ENCODE assay signal across 14 mouse cellular contexts in the genomic region with DNA sequence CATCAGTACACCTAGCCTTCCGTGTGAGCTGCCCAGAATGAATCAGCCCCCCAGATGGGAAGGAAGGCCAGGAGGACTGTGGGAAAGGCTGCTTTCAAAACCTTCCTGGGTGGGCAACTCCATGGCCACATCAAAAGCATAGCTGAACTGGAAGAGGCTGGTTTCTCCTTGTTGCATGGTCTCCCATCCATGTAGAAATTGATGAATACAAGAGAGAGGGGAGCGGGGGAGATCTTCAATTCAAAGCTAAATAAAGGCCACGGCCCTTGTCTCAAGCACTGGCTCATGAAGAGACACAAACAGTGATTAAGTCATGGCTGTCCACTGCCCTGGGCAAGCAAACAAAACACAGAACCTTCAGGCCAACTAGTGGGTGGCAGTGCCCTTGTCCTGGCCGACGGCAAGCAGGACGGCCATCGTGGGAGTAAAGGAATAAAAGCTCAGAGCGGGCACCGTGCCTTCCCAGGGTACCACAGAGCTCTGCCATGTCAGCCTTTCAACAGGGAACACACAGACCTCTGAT.
DNase-seq lines count a peak whose midpoint lies in the region; ATAC-seq and TF ChIP-seq lines count a peak whose summit lies in the region.
"Had no signal": no experiment of that assay in that cellular context is flagged by ENCODE, and none has a peak within 500 bp of the region (broad histone marks: within the 10 kb centered on the region; RNA-seq: fewer than 3 reads in every experiment).

No protein-coding gene starts in this region.

- no peak overlapping the region for H3K4me3 ChIP-seq in forebrain, postnatal 0 days (ENCODE audit: low read depth, low read length)
- H3K4me3 ChIP-seq in midbrain, embryonic 12.5 days: no peak overlapping the region
- H3K4me3 ChIP-seq: heart, embryonic 10.5 days; intestine, embryonic 15.5 days; lung, embryonic 15.5 days had no signal

- no peaks in the 10 kb centered on the region for H3K36me3 ChIP-seq in forebrain, postnatal 0 days (ENCODE audit: insufficient read depth)
- H3K36me3 ChIP-seq in midbrain, embryonic 12.5 days: peaks cover 16% of the 10 kb centered on the region
- H3K36me3 ChIP-seq: intestine, embryonic 15.5 days had no signal

- 22% methylated on average over 9 of the region's 9 CpGs for WGBS in forebrain, postnatal 0 days
- 39% methylated on average over 9 of the region's 9 CpGs for WGBS in midbrain, embryonic 12.5 days

- no peaks in the 10 kb centered on the region for H3K27me3 ChIP-seq in forebrain, postnatal 0 days (ENCODE audit: insufficient read depth, low read length)
- H3K27me3 ChIP-seq in midbrain, embryonic 12.5 days: no peaks in the 10 kb centered on the region
- H3K27me3 ChIP-seq: intestine, embryonic 15.5 days; lung, embryonic 15.5 days had no signal

- peak; percentile 63 for DNase-seq in embryo, embryonic 10.5 days (ENCODE audit: low spot score)
- no peak for DNase-seq in embryo, embryonic 10 days (ENCODE audit: low spot score)
- DNase-seq in Muller cell, postnatal 12 days (ENCODE audit: inconsistent ontology term): peak; percentile 91
- peak; percentile 63 for DNase-seq in forebrain, postnatal 0 days
- DNase-seq in heart, adult 18-20 months: no peak
- no peak for DNase-seq in MN1 (ENCODE audit: low spot score)
- DNase-seq in yolk sac, embryonic 10.5 days (ENCODE audit: low spot score): no peak
- DNase-seq: adrenal gland, adult 2 months; cerebellum, adult 11 months; thymus, postnatal 36 days had no signal

- no peak for TF ChIP-seq CTCF in forebrain, postnatal 0 days (IDR thresholded peaks at IDR 0.05; ENCODE audit: low read depth)

- peak overlapping the region; percentile 60; the same call in 1 of the 2 replicates for H3K27ac ChIP-seq in forebrain, postnatal 0 days (ENCODE audit: low read depth, low read length)
- peak overlapping the region; percentile 95 for H3K27ac ChIP-seq in midbrain, embryonic 12.5 days (replicated peaks)
- H3K27ac ChIP-seq: heart, embryonic 10.5 days; intestine, embryonic 15.5 days; lung, embryonic 15.5 days had no signal

- H3K9ac ChIP-seq in forebrain, postnatal 0 days: no peak overlapping the region
- 0 out of 2 replicates have a peak overlapping the region, but pooled peaks have one; percentile 24 for H3K9ac ChIP-seq in midbrain, embryonic 12.5 days (replicated peaks)
- H3K9ac ChIP-seq: intestine, embryonic 15.5 days; lung, embryonic 15.5 days had no signal

- ATAC-seq in forebrain, postnatal 0 days: peak; percentile 70
- no peak for ATAC-seq in midbrain, embryonic 12.5 days (ENCODE audit: low FRiP score, low read depth)
- ATAC-seq: intestine, embryonic 15.5 days had no signal

- H3K4me1 ChIP-seq in forebrain, postnatal 0 days (ENCODE audit: insufficient read depth): peaks cover 14% of the 10 kb centered on the region
- peaks cover 80% of the 10 kb centered on the region for H3K4me1 ChIP-seq in midbrain, embryonic 12.5 days

- no peak overlapping the region for H3K4me2 ChIP-seq in forebrain, postnatal 0 days (ENCODE audit: low read depth)
- H3K4me2 ChIP-seq in midbrain, embryonic 12.5 days (replicated peaks): no peak overlapping the region
- H3K4me2 ChIP-seq: intestine, embryonic 15.5 days; lung, embryonic 15.5 days had no signal

- H3K9me3 ChIP-seq in forebrain, postnatal 0 days (ENCODE audit: low read length): no peaks in the 10 kb centered on the region
- no peaks in the 10 kb centered on the region for H3K9me3 ChIP-seq in midbrain, embryonic 12.5 days
- H3K9me3 ChIP-seq: heart, embryonic 10.5 days; intestine, embryonic 15.5 days; lung, embryonic 15.5 days had no signal

Comparison
In these comparisons a context has a peak if more than half of its experiments do, and no peak if none do; other contexts are left out.
1. DNase-seq: peak in embryo, embryonic 10.5 days (single experiment), Muller cell, postnatal 12 days (single experiment) and forebrain, postnatal 0 days (single experiment); none in embryo, embryonic 10 days (single experiment), heart, adult 18-20 months (0 of 2), MN1 (single experiment) and yolk sac, embryonic 10.5 days (single experiment).